Mouse (Mus musculus): Measurements from ENCODE around the gene Dclk1.

DNA sequence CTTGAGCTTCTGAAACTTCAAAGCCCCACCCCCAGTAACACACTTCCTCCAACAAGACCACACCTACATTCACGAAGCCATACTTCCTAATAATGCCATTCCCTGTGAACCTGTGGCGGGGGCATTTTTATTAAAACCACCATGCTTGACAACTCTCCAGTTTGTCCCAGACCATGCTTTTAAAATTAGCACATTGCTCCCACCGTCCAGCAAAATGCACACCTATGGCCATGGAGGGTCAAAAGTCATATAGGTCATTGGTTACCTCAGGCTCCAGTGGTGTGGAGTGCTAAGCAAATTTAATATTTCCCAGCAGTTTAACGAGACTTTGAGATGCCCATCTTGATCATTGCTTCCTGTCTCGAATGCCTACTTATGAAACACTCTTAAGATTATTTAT, 23.9 kb downstream of the Dclk1 start:
- TF ChIP-seq CTCF (IDR thresholded peaks at IDR 0.05; ENCODE audit: low read depth, low read length) (no peak), TAL1 (conservative IDR thresholded peaks at IDR 0.05; ENCODE audit: low read depth, low read length) (no peak)
